Mouse (Mus musculus) layer of hippocampus, adult 9-11 months (tissue): ENCODE measurements around the gene Tm6sf2.
"Not testable (repeated sequence)": the region's sequence is repeated elsewhere in the genome, so short reads cannot be mapped to it uniquely, and the experiment has no call there.

Experiments
- DNase-seq: peaks from one replicate; pipeline ENCODE4 v3.0.0; 2022

Gene Tm6sf2

DNA sequence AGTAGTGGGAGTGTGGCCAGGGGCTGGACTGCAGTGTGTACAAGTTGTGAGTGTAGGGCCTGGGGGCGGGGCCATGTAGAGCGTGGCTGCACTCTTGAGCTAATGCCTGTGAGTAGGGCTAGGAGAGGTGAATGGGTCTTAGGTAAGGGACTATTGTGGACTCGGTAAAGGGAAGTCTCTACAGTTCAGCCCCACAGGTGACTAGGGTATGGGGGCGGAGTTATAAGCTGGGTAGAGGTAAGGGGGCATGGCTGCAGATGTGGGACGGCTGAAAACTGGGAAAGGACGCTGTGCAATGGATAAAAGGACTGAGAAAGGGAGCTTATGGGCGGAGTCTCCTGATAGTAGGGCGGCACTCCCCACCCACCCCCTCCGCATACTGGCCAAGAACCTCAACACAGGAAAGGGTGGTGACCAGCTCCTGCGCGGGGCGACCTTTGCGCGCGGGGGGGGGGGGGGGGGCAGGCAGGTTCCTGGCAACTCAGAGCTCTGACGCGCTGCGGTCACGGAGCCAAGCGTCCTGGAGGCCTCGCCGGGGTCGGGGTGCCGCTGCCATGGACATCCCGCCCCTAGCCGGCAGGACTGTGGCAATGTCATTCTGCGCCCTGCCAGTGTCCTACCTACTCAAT, at the start of gene Tm6sf2:
Gene Tm6sf2 (plus strand): TSS at position 484 of the 629 bp plus-strand sequence.
- DNase-seq = no peak

DNA sequence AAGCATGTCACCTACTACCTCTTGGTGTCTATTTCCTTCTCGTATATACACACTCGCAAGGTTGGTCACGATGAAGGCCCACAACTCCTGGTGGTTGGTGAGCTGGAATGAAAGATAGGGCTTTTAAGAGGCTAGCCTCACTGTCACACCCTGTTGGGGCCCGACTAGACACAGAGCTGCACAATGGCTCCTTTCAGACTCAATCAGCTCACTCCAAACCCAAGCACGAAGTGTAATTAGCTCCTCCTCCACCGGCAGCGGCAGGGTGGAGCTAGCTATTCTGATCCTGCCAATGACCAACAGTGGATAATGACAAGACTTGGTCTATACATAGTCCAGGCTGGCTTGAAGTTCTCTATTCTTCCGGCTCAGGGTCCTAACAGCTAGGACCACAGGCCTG, 49.1 kb upstream of the Tm6sf2 start:
- DNase-seq = peak; percentile 32

- no peak for DNase-seq
Observed at GRCm38 (mm10) chr8:70026151-70026550, 46.6 kb upstream of the Tm6sf2 start.

DNA sequence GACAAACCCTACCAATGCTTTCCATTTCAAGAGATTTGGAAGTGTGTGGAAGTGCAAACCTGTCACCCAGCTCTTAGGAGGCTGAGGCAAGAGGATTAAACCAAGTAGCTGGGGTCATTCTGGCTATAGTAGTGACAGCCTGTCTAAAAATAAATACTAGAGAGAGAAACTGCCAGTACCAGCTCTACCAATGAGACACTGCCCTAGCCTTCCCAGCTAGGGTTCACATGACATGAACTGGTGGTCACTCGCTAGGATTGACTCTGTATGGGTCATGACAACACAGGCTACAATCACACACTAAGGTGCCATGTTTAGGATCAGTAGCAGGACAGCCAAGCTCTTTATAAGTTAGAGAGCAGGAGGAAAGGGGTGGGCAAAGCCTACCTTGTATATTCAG, 42.5 kb upstream of the Tm6sf2 start:
- no peak for DNase-seq

GRCm38 (mm10) chr8:70037994-70038393, 34.7 kb upstream of the Tm6sf2 start:
- no peak for DNase-seq

DNA sequence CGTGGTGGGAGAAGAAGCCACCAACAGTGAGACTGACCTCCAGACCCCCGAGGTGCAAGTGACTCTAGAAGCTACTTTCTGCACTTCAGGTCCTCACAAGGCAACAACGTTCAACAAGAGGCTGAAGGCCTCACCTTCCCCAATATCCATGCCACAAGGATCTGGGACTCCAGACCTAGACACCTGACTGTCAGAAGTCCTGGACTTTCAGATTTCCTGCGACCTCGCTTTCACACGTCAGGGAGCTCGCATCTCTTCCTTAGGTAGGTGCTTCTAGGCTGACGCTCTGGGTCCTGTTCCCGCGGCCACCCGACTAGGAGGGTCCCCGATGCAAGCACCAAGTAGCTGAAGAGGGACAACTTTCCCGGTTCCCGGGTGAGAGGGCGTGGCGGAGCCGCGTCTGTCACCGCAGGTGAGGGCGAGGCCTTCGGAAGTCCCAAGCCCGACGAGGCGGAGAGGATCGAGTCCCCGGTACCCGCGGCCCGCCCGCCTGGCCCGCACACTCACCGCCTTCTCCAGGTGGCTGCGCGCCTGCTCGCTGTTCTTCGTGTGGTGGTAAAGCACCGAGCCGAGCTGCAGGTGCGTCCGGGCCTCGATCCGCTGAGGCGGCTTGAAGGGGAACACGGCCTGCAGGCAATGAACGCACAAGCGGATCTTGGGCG, 30.7 kb upstream of the Tm6sf2 start:
- no peak for DNase-seq

- peak; percentile 96 for DNase-seq
Observed at GRCm38 (mm10) chr8:70042583-70043455, 29.9 kb upstream of the Tm6sf2 start, which contains the start of the genes Mau2 and Sugp1. Gene Mau2, minus strand, starts transcription at chr8:70042734. Gene Sugp1, plus strand, starts transcription at chr8:70042813.

GRCm38 (mm10) chr8:70043996-70044395, 28.7 kb upstream of the Tm6sf2 start:
- DNase-seq = no peak

GRCm38 (mm10) chr8:70049662-70050061, 23.1 kb upstream of the Tm6sf2 start:
- DNase-seq = no peak

DNA sequence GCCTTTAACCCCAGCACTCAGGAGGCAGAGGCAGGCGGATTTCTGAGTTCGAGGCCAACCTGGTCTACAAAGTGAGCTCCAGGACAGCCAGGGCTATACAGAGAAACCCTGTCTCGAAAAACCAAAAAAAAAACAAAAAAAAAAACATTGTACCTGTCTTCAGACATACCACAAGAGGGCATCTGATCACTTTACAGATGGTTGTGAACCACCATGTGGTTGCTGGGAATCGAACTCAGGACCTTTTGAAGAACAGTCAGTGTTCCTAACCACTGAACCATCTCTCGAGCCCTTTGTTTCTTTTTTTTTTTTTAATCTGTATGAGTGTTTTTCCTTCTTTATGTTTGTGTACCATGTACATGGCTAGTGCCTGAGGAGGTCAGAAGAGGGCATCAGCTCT, 22.3 kb upstream of the Tm6sf2 start:
- not testable (repeated sequence) for DNase-seq

DNA sequence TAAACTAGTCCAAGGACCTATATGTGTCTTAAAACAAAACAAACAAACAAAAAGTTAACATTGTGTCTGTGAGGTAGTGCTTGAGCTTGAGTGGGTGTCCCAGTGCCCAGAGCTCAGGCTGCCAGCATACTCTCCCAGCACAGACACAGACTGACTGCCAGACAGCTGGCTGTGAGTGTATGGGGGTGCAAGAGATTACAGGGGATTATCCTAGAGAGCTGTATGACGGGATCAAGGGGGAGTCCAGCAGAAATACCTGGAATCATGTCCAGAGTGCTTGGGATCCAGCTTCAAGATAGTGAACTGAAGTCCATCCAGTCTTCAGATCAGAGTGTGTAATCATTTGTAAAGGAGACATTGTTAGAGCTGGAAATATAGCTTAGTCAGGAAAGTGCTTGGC, 15.0 kb upstream of the Tm6sf2 start:
- DNase-seq = no peak

DNA sequence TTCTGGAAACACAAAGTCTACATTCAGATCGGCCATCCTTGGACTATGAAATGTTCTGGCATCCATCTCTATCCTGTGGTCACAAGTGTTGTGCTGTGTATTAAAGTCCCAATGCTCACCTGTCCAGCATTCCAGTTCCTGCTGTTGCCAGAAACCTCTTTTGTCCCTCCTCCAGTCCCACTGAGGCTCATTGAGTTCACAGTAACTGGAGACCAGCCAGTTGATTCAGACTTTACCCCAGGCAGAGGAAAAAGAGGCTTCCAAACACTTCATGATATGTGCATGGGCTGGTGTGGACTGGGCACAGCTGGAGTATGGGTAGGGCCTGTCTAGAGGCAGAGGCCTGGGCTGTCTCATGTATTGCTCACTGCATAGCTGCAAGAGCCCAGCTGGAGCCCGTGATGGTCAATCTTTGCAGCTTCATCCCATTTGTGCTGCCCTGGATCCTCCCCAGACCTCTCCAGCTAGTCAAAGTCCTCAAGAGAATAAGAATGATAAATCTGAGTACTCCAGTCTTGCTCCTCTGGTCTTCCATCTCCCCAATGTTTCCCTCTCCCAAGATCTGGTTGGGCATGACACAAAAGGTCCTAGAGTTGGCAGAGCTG, 786 bp upstream of the Tm6sf2 start:
- no peak for DNase-seq

- DNase-seq = no peak
Observed at GRCm38 (mm10) chr8:70073120-70073519, 396 bp downstream of the Tm6sf2 start.

GRCm38 (mm10) chr8:70073682-70074081, 958 bp downstream of the Tm6sf2 start:
- DNase-seq = no peak

DNA sequence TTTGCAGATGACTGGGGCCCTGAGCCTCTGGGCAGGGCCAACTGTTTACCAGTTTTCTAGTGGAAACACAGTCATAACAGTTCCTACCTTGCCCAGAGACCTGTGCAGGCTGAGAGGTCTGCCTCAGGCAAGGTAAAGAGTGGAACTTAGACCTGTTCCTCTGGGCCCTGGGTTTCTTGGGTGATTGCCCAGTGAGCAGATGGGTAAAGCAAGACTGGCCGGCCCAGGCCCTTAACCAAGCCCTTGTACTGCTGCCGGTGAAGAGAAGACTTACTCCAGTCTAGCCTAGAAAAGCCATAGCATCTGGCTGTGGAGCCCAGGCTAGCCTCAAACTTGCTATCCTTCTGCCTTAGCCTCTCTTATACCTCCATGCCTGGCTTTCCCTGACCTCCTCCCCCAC, 9.3 kb downstream of the Tm6sf2 start:
- no peak for DNase-seq

GRCm38 (mm10) chr8:70083285-70083684, 10.6 kb downstream of the Tm6sf2 start, which contains the start of gene Hapln4:
Gene Hapln4, plus strand, starts transcription at chr8:70083457.
- peak; percentile 70 for DNase-seq

GRCm38 (mm10) chr8:70084191-70085065, 11.7 kb downstream of the Tm6sf2 start:
- DNase-seq = no peak

DNA sequence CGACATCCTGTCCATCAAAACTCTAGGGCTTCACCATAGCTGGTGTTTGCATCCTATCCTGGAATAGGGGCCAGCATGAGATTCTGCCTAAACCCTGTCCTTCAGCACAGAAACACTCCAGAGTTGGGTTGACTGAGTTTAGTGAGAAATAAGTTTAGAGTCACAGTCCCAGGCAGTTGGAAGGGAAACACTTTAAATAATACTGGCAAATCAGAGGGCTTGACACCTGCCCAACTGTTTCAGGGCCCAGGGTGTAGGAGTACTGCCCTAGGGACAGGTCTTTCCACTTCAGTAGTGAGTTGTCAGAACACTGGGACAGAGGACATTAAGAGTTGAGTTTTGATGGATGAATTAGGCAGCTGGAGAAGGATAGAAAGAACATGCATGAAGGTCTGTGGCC, 13.4 kb downstream of the Tm6sf2 start:
- no peak for DNase-seq

DNA sequence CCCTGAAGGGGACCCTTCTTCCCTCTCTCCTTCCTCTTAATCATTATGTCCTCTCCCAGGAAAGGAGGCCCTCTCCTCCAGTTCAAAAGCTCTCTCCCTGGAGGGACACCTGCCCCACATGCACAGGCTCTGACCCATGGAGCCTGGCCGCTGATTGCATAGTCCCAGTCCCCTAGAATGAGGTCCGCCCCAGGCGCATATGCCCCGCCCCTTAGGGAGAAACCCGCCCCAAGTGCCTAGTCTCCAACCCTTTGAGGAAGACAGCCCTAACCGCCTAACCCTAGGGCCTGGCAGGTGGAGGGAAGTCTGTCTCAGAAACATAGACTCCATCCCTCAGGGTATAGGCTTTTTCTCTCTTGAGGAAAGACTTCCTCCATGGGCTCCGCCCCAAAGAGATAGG, 14.5 kb downstream of the Tm6sf2 start:
- no peak for DNase-seq

DNA sequence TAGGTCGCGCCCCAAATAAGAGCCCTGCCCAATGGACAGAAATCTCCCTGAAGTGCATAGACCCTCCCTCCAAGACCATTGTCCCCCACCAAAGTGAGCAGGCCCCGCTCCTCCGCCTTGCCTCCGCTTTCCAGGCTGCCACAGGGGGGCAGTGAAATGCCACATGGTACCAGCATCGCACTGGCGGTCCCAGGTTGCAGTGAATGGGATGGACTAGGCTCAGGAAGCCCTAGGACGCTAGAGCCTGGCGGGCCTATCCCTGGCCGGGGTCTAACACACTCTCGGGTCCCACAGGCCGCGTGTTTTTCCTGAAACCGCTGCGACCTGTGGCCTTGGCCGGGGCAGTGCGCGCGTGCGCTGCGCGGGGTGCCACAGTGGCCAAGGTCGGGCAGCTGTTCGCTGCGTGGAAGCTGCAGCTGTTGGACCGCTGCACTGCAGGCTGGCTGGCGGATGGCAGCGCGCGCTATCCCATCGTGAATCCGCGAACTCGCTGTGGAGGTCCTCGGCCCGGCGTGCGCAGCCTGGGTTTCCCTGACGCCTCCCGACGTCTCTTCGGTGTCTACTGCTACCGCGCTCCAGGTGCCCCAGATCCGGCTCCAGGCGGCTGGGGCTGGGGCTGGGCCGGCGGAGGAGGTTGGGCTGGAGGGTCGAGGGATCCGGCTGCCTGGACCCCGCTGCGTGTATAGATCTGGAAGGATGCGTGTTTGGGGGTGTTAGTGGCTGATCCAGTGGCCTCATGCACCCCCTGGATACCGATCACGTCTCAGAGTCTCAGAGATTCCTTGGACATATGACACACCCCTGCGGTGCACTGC, 15.3 kb downstream of the Tm6sf2 start:
- DNase-seq = peak; percentile 43

- DNase-seq = no peak
Observed at GRCm38 (mm10) chr8:70089296-70089960, 16.7 kb downstream of the Tm6sf2 start.
